Mouse (Mus musculus): ENCODE measurements around the gene Idua.

DNA sequence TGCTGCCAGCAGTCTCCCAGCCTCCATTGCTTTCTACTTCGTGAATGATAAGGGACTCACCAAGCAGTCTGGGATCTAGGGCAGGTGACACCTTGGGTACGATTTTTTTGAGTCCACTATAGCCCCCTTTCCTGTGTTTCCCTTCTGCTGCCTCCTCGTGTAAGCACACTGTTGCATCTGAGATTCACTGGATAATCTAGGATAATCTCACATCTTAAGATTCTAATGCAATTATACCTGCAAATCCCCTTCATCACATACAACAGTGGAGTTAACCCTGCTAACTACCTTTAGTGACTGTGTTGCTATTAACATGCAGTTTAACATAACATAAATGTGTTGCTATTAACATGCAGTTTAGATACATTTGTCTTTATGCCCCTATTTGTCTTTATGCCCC is 4.9 kb downstream of the Idua start:
- no peak for TF ChIP-seq CTCF (IDR thresholded peaks at IDR 0.05; ENCODE audit: control insufficient read depth, insufficient read depth, low read length)
- TF ChIP-seq POLR2A (IDR thresholded peaks at IDR 0.05; ENCODE audit: borderline replicate concordance, control insufficient read depth, low read depth, low read length), result no peak

Measured in bone marrow, adult 2 months (tissue).